Mouse (Mus musculus): Measurements from ENCODE around the gene Jmjd8. TPM values are rescaled to one million over a fixed set of nuclear protein-coding genes. Genes with fewer than 3 reads are reported as not detected.

Jmjd8 gene
- 10 to 100 TPM; 59.5 to 62.9 TPM for total RNA-seq (2021)

DNA sequence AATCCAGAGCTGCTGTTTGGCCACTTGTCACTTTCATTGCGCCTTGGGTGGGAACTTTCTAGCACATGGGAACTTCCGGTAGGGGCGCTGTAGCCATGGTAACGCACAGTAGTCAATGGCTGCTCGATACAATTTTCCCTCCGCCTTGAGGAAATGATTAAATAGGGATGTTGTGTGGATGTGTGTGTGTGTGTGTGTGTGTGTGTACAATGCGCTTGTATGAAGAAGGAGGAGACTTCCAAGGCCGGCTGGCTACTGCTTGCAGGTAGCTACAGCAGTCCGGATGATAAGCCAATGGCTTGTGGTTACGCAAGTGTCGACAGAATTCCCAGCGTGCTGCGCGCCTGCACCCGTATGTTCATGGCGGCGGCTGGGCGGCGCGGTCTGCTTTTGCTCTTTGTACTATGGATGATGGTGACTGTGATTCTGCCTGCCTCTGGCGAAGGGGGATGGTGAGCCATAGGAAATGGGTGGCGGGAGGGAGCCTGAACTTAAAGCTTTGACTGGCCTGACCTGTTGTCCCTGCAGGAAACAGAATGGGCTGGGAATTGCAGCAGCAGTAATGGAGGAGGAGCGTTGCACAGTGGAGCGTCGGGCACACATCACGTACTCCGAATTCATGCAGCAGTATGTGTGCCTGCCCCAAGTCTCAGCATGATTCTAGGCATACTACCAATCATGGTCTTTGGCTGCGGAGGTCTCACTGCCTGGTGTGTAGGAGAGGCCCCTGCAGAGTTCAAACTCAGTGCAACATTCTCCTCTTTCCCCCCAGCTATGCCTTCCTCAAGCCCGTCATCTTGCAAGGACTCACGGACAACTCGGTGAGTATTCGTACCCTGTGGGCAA lies at the start of gene Jmjd8:
Gene Jmjd8, plus strand, starts transcription at position 156 of the 846 bp plus-strand sequence.
- DNase-seq (ENCODE audit: extremely low spot score in 1 of 2, low spot score in 1 of 2), result peak; percentile 70 to 76

- no peak for DNase-seq (ENCODE audit: extremely low spot score in 1 of 2, low spot score in 1 of 2)
These were observed 47.3 kb upstream of the Jmjd8 start for GRCm38 (mm10) chr17:25781339-25781738.

DNA sequence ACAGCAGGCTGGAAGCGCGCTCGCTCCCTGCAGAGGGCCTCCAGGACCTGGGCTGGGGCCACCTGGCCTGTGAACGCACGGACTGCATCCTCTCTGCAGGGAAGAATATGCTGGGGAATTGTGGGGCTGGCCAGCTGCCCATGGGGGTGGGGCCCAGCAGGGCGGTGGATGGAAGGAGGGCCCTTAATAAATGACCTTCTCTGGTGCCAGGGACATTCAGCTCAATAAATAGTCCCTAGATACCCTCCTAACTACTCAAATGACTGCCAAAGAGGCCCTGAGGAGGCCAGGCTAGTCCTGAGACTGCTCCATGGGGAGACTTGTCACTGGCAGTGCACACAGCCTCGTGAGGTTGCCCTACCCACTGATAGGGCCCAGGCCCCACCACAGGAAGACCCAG lies 45.6 kb upstream of the Jmjd8 start:
- peak in 1 of 2 experiments; percentile 29 for DNase-seq (ENCODE audit: extremely low spot score in 1 of 2, low spot score in 1 of 2)

DNA sequence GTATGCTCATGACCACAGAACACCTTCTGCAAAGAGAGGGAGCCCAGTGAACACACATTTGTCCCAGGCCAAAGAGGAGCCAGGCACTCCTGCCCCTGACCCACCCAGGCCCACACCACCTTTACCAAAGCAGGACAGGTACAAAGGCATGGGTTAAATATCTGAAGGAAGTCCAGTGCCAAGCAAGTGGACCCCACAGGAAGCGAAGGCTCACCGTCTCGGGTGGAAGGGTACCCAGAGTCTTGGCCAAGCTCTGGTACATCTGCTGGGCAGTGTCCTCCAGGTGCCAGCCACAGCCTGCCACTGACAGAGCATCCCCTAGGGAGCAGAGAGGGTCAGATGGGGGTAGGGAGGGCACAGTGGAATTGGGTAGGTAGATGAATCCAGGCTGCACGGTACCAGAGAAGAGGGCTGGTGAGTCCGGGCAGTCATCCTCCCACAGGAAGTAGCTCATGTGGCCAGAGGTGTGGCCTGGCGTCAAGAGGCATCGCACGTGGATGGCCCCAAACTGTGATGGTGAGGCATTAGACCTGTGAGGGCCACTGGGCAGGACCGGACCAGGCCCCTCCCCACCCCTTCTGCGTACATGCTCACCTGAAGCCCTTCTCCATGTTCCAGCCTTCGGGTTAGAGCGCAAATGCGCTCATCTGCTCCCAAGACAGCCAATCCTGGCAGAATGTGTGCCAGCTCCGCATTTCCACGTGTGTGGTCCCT lies 44.6 kb upstream of the Jmjd8 start:
- peak in 1 of 2 experiments; percentile 12 for DNase-seq (ENCODE audit: extremely low spot score in 1 of 2, low spot score in 1 of 2)

DNA sequence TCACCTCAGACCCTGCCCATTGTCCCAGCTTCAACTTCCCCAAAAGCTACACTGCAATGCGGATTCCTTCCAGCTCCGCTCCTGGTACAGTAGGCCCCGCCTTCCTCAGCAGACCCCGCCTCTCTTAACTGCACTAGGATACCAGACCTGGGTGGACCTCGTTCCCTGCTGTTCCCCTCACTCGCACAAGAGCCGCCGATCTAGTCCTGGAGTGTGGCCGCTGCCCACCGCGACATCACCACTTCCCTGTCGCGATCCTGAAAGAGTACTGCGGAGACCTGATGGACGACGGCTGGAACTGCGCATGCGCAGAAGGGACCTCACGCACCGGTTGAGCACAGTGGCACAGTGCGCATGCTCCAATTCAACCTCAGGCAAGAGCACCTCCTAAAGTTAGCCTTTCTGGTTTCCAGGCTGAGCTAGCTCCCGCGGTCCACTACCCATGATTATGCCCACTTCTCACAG lies 43.4 kb upstream of the Jmjd8 start, which contains the start of gene Haghl:
Gene Haghl, minus strand, starts transcription at position 393 of the 465 bp plus-strand sequence.
- DNase-seq (ENCODE audit: extremely low spot score in 1 of 2, low spot score in 1 of 2), result peak; percentile 96 to 97

- DNase-seq (ENCODE audit: extremely low spot score in 1 of 2, low spot score in 1 of 2), result no peak
These were observed 42.4 kb upstream of the Jmjd8 start, which contains the start of gene Ccdc78 for GRCm38 (mm10) chr17:25786280-25786679. Ccdc78 (plus strand) TSS chr17:25786580.

GRCm38 (mm10) chr17:25786781-25787504 lies 41.7 kb upstream of the Jmjd8 start:
- peak in 1 of 2 experiments; percentile 5 for DNase-seq (ENCODE audit: extremely low spot score in 1 of 2, low spot score in 1 of 2)

GRCm38 (mm10) chr17:25791320-25791842 lies 37.3 kb upstream of the Jmjd8 start:
- peak in 1 of 2 experiments; percentile 17 for DNase-seq (ENCODE audit: extremely low spot score in 1 of 2, low spot score in 1 of 2)

GRCm38 (mm10) chr17:25791843-25792527 lies 36.7 kb upstream of the Jmjd8 start:
- peak; percentile 84 to 88 for DNase-seq (ENCODE audit: extremely low spot score in 1 of 2, low spot score in 1 of 2)

DNA sequence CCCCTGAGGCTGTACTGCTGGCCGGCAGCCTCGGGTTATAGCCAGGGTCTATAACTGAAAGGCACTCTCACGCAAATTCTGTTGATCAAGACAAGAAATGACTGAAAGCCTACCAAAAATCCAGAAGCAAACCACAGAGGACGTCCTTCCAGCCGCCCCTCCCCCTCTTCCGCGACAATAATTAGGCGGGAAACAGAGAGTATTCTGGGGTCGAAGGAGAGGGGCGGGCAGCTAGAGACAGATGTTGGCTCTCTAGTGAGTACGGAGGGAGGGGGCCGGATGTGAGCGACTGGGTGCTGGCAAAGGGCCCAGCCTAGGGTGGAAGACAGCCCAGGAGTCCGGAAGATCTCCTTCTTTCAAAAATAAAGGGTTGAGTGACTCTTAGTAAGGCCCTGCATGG lies 36.1 kb upstream of the Jmjd8 start, which contains the start of gene Fam173a:
Gene Fam173a, minus strand, starts transcription at position 287 of the 400 bp plus-strand sequence.
- DNase-seq (ENCODE audit: extremely low spot score in 1 of 2, low spot score in 1 of 2), result peak; percentile 52 to 61

DNA sequence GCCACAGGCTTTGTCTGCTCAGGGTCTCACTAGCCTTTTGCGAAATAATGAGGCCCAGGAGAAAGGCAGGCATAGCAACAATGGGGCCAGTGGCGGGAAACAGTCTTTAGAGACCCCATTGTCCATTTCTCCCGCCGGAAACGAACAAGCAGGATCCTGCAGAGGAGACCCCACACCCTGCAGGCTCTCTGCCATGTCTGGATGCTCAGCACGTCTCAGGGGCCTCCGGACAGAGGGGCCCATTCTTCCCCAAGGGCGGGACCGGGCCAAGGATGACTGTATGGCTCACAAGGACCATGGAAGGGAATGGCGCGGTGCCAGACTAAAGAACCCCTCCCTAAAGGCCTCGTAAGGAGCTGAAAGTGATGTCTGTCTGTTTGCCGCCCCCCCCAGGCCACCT lies 34.5 kb upstream of the Jmjd8 start:
- no peak for DNase-seq (ENCODE audit: extremely low spot score in 1 of 2, low spot score in 1 of 2)

GRCm38 (mm10) chr17:25794998-25795397 lies 33.7 kb upstream of the Jmjd8 start:
- no peak for DNase-seq (ENCODE audit: extremely low spot score in 1 of 2, low spot score in 1 of 2)

GRCm38 (mm10) chr17:25795609-25796092 lies 33.0 kb upstream of the Jmjd8 start, which contains the start of gene AC134908.4:
AC134908.4 (minus strand) TSS chr17:25795659.
- no peak for DNase-seq (ENCODE audit: extremely low spot score in 1 of 2, low spot score in 1 of 2)

DNA sequence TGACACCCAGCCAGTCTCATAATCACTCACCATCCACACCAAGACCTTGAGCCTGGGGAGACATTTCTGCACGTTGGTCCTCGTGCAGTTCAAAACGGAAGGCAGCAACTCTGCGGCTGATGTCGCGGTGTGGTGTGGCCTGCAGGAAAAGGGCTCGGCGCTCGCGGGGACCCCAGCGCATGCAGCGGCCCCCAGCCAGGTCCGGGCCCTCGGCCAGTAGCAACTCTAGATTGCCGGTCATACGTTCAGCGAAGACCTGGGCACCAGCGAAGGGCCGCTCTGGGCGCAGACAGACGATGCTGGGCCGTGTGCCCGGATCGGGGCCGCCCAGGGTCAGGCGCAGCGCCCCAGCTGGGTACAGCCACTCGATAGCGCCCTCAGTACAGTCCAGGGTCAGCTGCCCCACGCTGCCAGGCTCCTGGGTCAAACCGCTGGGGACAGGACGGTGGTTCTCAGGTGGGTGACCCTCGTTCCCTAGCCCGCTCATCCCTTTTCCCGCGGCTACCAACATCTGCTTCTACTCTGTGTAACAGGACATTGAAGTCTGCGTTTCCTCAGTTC lies 32.4 kb upstream of the Jmjd8 start:
- DNase-seq (ENCODE audit: extremely low spot score in 1 of 2, low spot score in 1 of 2), result no peak

DNA sequence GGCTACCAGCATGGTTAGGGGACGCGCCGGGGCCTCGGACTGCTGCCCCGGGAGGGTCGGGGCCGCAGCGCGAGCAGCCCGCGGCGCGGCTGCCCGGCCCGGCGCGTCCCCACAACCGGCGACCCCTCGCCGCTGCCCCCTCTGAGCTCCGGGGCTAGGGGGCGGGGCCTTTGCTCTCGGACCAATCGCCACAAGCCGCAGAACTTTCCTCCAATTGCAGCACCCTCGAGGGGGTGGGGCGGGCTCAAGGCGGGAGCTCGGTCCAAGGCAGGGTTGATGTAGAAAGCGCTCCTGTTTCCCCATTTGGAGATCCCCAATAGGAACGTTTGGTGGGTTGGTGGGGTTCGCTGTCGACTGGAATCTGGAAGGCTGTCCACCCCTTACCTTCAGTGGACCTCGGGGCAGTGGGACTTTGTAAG lies 31.7 kb upstream of the Jmjd8 start, which contains the start of gene Metrn:
Gene Metrn, minus strand, starts transcription at position 186 of the 419 bp plus-strand sequence.
- DNase-seq (ENCODE audit: extremely low spot score in 1 of 2, low spot score in 1 of 2), result peak in 1 of 2 experiments; percentile 67

DNA sequence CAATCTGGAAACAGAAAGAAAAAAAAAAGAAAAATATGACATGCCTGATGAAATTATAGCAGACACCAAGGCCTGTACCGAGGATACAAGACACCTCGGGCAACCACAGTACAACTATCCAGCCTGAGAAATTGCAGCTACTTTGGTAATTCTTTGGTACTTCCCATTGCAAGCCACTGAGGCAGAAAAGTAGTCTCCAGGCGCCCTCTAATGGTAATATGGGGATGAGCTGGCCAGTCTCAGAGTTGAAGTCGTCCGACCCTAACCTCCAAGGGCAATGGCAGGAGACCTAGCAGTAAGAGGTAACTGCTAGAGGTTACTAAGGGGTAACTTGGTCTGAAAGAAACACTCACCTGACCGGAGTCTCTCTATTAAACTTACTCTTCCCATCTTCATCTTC lies 27.6 kb upstream of the Jmjd8 start:
- DNase-seq (ENCODE audit: extremely low spot score in 1 of 2, low spot score in 1 of 2), result peak in 1 of 2 experiments; percentile 61

GRCm38 (mm10) chr17:25802825-25803517 lies 25.7 kb upstream of the Jmjd8 start:
- DNase-seq (ENCODE audit: extremely low spot score in 1 of 2, low spot score in 1 of 2), result peak; percentile 66 to 71

DNA sequence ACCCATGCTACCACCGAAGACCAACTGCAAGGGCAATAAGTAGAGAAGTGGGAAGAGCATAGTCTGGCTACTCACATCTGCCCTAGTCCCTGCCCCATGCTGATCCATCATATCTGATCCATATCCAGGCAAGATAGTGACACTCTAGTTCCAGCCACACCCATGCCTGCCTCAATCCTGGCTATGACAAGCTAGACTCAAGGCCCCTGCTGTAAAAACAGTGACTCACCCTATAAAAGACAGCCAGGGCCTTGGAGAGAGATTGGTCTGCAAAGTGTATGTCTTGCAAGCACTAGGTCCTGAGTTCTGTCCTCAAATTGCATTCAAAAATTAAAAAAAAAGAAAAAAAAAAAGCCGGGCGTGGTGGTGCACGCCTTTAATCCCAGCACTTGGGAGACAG lies 22.2 kb upstream of the Jmjd8 start:
- no peak for DNase-seq (ENCODE audit: extremely low spot score in 1 of 2, low spot score in 1 of 2)

All from layer of hippocampus, postnatal 25 days (tissue).